Mouse (Mus musculus): ENCODE results near the gene Larp4. TPM values are rescaled to one million over a fixed set of nuclear protein-coding genes. Genes with fewer than 3 reads are reported as not detected.
"Not testable (repeated sequence)": the region's sequence is repeated elsewhere in the genome, so short reads cannot be mapped to it uniquely, and the experiment has no call there.

Gene Larp4
- polyA plus RNA-seq (2012; fragmentation: generic; extraction: Trizol): 19.6 TPM
- long read RNA-seq, experiment 1, partial matches to known transcripts: 1 of 3 reads
- long read RNA-seq, experiment 1, other reads (novel, unspliced or antisense): 2 of 3 reads
- long read RNA-seq, experiment 2, full-length matches to known transcripts: 57 of 106 reads
- long read RNA-seq, experiment 2, partial matches to known transcripts: 6 of 106 reads
- long read RNA-seq, experiment 2, other reads (novel, unspliced or antisense): 43 of 106 reads

DNA sequence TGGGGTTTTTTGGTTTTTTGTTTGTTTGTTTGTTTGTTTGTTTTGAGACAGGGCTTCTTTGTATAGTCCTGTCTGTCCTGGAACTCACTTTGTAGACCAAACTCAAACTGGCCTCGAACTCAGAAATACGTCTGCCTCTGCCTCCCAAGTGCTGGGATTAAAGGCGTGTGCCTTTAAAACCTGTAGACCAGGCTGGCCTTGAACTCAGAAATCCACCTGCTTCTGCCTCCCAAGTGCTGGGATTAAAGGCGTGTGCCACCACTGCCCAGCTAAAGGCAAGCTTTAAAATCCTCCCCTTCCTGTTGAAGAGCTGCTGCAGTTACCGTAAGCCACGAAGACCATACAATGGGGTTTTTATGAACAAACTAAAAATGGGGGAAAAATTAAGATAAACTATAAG is at the start of gene Larp4:
Gene Larp4 (plus strand): TSS at position 301 of the 400 bp plus-strand sequence.
- peaks cover 18% of the 10 kb centered on the region for H3K27me3 ChIP-seq (ENCODE audit: control insufficient read depth, insufficient read depth, insufficient read length)
- H3K79me2 ChIP-seq (ENCODE audit: control insufficient read depth, insufficient read depth): peaks cover 22% of the 10 kb centered on the region
- not testable (repeated sequence) for H3K4me3 ChIP-seq (ENCODE audit: insufficient read depth, poor library complexity, severe bottlenecking); H3K36me3 ChIP-seq (ENCODE audit: control insufficient read depth, insufficient read depth); H3ac ChIP-seq (ENCODE audit: control insufficient read depth, insufficient read length, low read depth)
- H3K79me3 ChIP-seq (ENCODE audit: low read depth): peaks cover 20% of the 10 kb centered on the region

DNA sequence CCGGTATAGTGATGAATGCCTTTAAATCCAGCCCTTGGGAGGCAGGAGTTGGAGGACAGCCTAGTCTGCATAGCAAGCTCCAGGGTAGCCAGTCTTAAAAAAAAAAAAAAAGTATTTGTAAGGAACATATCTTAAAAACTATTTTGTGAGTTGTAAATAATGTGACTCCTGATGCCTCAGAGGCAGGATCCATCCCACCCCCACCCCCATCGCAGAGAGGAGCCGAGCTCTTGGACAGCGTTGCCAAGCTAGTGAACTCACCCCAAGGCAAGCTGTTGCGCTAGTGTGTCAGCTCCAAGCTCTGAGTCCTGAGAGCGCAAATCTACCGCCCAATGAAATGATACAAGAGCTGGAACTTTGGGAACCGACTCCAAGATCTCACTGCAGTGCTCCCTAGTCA is 38.6 kb upstream of the Larp4 start:
- Histone ChIP-seq H3K79me2 (ENCODE audit: control insufficient read depth, insufficient read depth) (no peaks in the 10 kb centered on the region), H3K79me3 (ENCODE audit: low read depth) (no peaks in the 10 kb centered on the region), H3K36me3 (ENCODE audit: control insufficient read depth, insufficient read depth) (no peaks in the 10 kb centered on the region), H3K4me3 (ENCODE audit: insufficient read depth, poor library complexity, severe bottlenecking) (no peak overlapping the region), H3ac (ENCODE audit: control insufficient read depth, insufficient read length, low read depth) (no peak overlapping the region), H3K27me3 (ENCODE audit: control insufficient read depth, insufficient read depth, insufficient read length) (no peaks in the 10 kb centered on the region)
- TF ChIP-seq USF1 (IDR thresholded peaks at IDR 0.05; ENCODE audit: low read depth): no peak
- no peak for TF ChIP-seq CEBPB (IDR thresholded peaks at IDR 0.05; ENCODE audit: low read depth)
- no peak for TF ChIP-seq MAX (IDR thresholded peaks at IDR 0.05)
- no peak for TF ChIP-seq MYOD1 (IDR thresholded peaks at IDR 0.05; ENCODE audit: control insufficient read depth, insufficient read length, low read depth)
- TF ChIP-seq FOSL1 (IDR thresholded peaks at IDR 0.05; ENCODE audit: insufficient read depth, low read length, poor library complexity, severe bottlenecking): no peak
- TF ChIP-seq CTCF (IDR thresholded peaks at IDR 0.05; ENCODE audit: control insufficient read depth, insufficient read depth, insufficient read length): no peak
- TF ChIP-seq MYOG (IDR thresholded peaks at IDR 0.05; ENCODE audit: control insufficient read depth, extremely low read depth, insufficient read length): no peak

GRCm38 (mm10) chr15:99934501-99934900 is 35.4 kb upstream of the Larp4 start:
- Histone ChIP-seq H3K79me3 (ENCODE audit: low read depth) (no peaks in the 10 kb centered on the region), H3K36me3 (ENCODE audit: control insufficient read depth, insufficient read depth) (no peaks in the 10 kb centered on the region), H3K4me3 (ENCODE audit: insufficient read depth, poor library complexity, severe bottlenecking) (no peak overlapping the region), H3ac (ENCODE audit: control insufficient read depth, insufficient read length, low read depth) (no peak overlapping the region), H3K79me2 (ENCODE audit: control insufficient read depth, insufficient read depth) (no peaks in the 10 kb centered on the region), H3K27me3 (ENCODE audit: control insufficient read depth, insufficient read depth, insufficient read length) (peaks cover 8% of the 10 kb centered on the region)
- no peak for TF ChIP-seq MAX (IDR thresholded peaks at IDR 0.05)

DNA sequence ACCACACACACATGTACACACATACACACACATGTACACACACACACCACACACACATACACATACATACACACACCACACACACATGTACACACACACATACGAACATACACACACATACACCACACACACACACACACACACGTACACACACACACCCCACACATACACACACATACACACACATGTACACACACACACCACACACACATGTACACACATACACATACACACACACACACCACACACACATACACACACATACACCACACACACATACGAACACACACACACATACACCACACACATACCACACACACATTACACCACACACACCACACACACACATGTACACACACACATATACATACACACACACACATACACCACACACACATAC is 33.2 kb upstream of the Larp4 start:
- Histone ChIP-seq H3K79me2 (ENCODE audit: control insufficient read depth, insufficient read depth) (no peaks in the 10 kb centered on the region), H3K36me3 (ENCODE audit: control insufficient read depth, insufficient read depth) (no peaks in the 10 kb centered on the region), H3ac (ENCODE audit: control insufficient read depth, insufficient read length, low read depth) (no peak overlapping the region), H3K27me3 (ENCODE audit: control insufficient read depth, insufficient read depth, insufficient read length) (peaks cover 8% of the 10 kb centered on the region), H3K4me3 (ENCODE audit: insufficient read depth, poor library complexity, severe bottlenecking) (no peak overlapping the region), H3K79me3 (ENCODE audit: low read depth) (no peaks in the 10 kb centered on the region)
- TF ChIP-seq MYOG (IDR thresholded peaks at IDR 0.05; ENCODE audit: control insufficient read depth, extremely low read depth, insufficient read length): no peak
- TF ChIP-seq CEBPB (IDR thresholded peaks at IDR 0.05; ENCODE audit: low read depth): no peak
- TF ChIP-seq CTCF (IDR thresholded peaks at IDR 0.05; ENCODE audit: control insufficient read depth, insufficient read depth, insufficient read length): no peak
- no peak for TF ChIP-seq FOSL1 (IDR thresholded peaks at IDR 0.05; ENCODE audit: insufficient read depth, low read length, poor library complexity, severe bottlenecking)
- TF ChIP-seq USF1 (IDR thresholded peaks at IDR 0.05; ENCODE audit: low read depth): no peak
- TF ChIP-seq MAX (IDR thresholded peaks at IDR 0.05): no peak
- TF ChIP-seq MYOD1 (IDR thresholded peaks at IDR 0.05; ENCODE audit: control insufficient read depth, insufficient read length, low read depth): no peak

DNA sequence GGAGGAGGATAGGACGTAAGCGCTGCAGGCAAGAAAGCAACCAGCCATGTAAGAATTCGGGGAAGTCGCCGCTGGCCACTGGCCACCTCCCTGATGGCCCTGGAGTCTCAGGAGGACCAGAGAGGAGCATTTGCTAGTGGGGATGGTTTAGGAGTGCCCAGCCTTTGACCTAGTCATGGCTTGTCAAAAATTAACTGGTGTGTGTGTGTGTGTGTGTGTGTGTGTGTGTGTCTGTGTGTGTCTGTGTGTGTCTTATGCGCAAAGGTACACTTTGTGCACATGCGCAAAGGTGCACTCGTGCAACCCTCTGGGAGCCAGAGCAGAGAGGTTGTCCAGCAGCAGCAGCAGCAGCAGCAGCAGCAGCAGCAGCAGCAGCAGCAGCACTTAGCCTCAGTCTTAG is 32.0 kb upstream of the Larp4 start:
- Histone ChIP-seq H3K79me2 (ENCODE audit: control insufficient read depth, insufficient read depth) (no peaks in the 10 kb centered on the region), H3K36me3 (ENCODE audit: control insufficient read depth, insufficient read depth) (no peaks in the 10 kb centered on the region), H3K27me3 (ENCODE audit: control insufficient read depth, insufficient read depth, insufficient read length) (peaks cover 8% of the 10 kb centered on the region), H3K79me3 (ENCODE audit: low read depth) (no peaks in the 10 kb centered on the region), H3ac (ENCODE audit: control insufficient read depth, insufficient read length, low read depth) (no peak overlapping the region), H3K4me3 (ENCODE audit: insufficient read depth, poor library complexity, severe bottlenecking) (no peak overlapping the region)
- TF ChIP-seq MYOD1 (IDR thresholded peaks at IDR 0.05; ENCODE audit: control insufficient read depth, insufficient read length, low read depth): no peak
- no peak for TF ChIP-seq CTCF (IDR thresholded peaks at IDR 0.05; ENCODE audit: control insufficient read depth, insufficient read depth, insufficient read length)
- TF ChIP-seq FOSL1 (IDR thresholded peaks at IDR 0.05; ENCODE audit: insufficient read depth, low read length, poor library complexity, severe bottlenecking): no peak
- no peak for TF ChIP-seq CEBPB (IDR thresholded peaks at IDR 0.05; ENCODE audit: low read depth)
- no peak for TF ChIP-seq USF1 (IDR thresholded peaks at IDR 0.05; ENCODE audit: low read depth)
- no peak for TF ChIP-seq MYOG (IDR thresholded peaks at IDR 0.05; ENCODE audit: control insufficient read depth, extremely low read depth, insufficient read length)
- TF ChIP-seq MAX (IDR thresholded peaks at IDR 0.05): no peak

- TF ChIP-seq MAX (IDR thresholded peaks at IDR 0.05): no peak
- no peak for TF ChIP-seq FOSL1 (IDR thresholded peaks at IDR 0.05; ENCODE audit: insufficient read depth, low read length, poor library complexity, severe bottlenecking)
- no peak for TF ChIP-seq MYOG (IDR thresholded peaks at IDR 0.05; ENCODE audit: control insufficient read depth, extremely low read depth, insufficient read length)
- no peak for TF ChIP-seq CTCF (IDR thresholded peaks at IDR 0.05; ENCODE audit: control insufficient read depth, insufficient read depth, insufficient read length)
- TF ChIP-seq CEBPB (IDR thresholded peaks at IDR 0.05; ENCODE audit: low read depth): no peak
- TF ChIP-seq USF1 (IDR thresholded peaks at IDR 0.05; ENCODE audit: low read depth): no peak
- TF ChIP-seq MYOD1 (IDR thresholded peaks at IDR 0.05; ENCODE audit: control insufficient read depth, insufficient read length, low read depth): no peak
- Histone ChIP-seq H3K4me3 (ENCODE audit: insufficient read depth, poor library complexity, severe bottlenecking) (no peak overlapping the region), H3K79me2 (ENCODE audit: control insufficient read depth, insufficient read depth) (no peaks in the 10 kb centered on the region), H3K27me3 (ENCODE audit: control insufficient read depth, insufficient read depth, insufficient read length) (peaks cover 8% of the 10 kb centered on the region), H3K36me3 (ENCODE audit: control insufficient read depth, insufficient read depth) (no peaks in the 10 kb centered on the region), H3ac (ENCODE audit: control insufficient read depth, insufficient read length, low read depth) (no peak overlapping the region), H3K79me3 (ENCODE audit: low read depth) (no peaks in the 10 kb centered on the region)
Measured at GRCm38 (mm10) chr15:99940426-99940825, 29.4 kb upstream of the Larp4 start.

All from C2C12 (cell line).